Mouse (Mus musculus): ENCODE data around the gene Rtkn2. TPM values are rescaled to one million over a fixed set of nuclear protein-coding genes. Genes with fewer than 3 reads are reported as not detected.

Rtkn2 gene
- 4.1 and 5.3 TPM in 2 replicates for total RNA-seq (2015)
- total RNA-seq (2017), result 7.6 and 8.6 TPM in 2 replicates

- peak; percentile 95 for ATAC-seq (ENCODE audit: poor library complexity, severe bottlenecking)
These were observed at the start of gene Rtkn2 for GRCm38 (mm10) chr10:67979401-67980157. Rtkn2 (plus strand) TSS chr10:67979570.

- no peak for ATAC-seq (ENCODE audit: poor library complexity, severe bottlenecking)
These were observed 48.0 kb upstream of the Rtkn2 start for GRCm38 (mm10) chr10:67931328-67931727.

- ATAC-seq (ENCODE audit: poor library complexity, severe bottlenecking), result no peak
These were observed 46.6 kb upstream of the Rtkn2 start for GRCm38 (mm10) chr10:67932780-67933179.

GRCm38 (mm10) chr10:67936944-67937343 is 42.4 kb upstream of the Rtkn2 start:
- no peak for ATAC-seq (ENCODE audit: poor library complexity, severe bottlenecking)

- ATAC-seq (ENCODE audit: poor library complexity, severe bottlenecking), result no peak
These were observed 41.6 kb upstream of the Rtkn2 start for GRCm38 (mm10) chr10:67937775-67938174.

- no peak for ATAC-seq (ENCODE audit: poor library complexity, severe bottlenecking)
These were observed 39.8 kb upstream of the Rtkn2 start for GRCm38 (mm10) chr10:67939546-67939945.

- peak; percentile 100 for ATAC-seq (ENCODE audit: poor library complexity, severe bottlenecking)
These were observed 35.9 kb upstream of the Rtkn2 start for GRCm38 (mm10) chr10:67943513-67943912.

GRCm38 (mm10) chr10:67950059-67950748 is 29.2 kb upstream of the Rtkn2 start:
- peak; percentile 62 for ATAC-seq (ENCODE audit: poor library complexity, severe bottlenecking)

- no peak for ATAC-seq (ENCODE audit: poor library complexity, severe bottlenecking)
These were observed 27.7 kb upstream of the Rtkn2 start for GRCm38 (mm10) chr10:67951690-67952089.

- ATAC-seq (ENCODE audit: poor library complexity, severe bottlenecking), result no peak
These were observed 23.4 kb upstream of the Rtkn2 start for GRCm38 (mm10) chr10:67955982-67956381.

- peak; percentile 98 for ATAC-seq (ENCODE audit: poor library complexity, severe bottlenecking)
These were observed 19.4 kb upstream of the Rtkn2 start for GRCm38 (mm10) chr10:67959982-67960381.

GRCm38 (mm10) chr10:67962496-67962895 is 16.9 kb upstream of the Rtkn2 start:
- ATAC-seq (ENCODE audit: poor library complexity, severe bottlenecking), result no peak

GRCm38 (mm10) chr10:67964060-67964459 is 15.3 kb upstream of the Rtkn2 start:
- ATAC-seq (ENCODE audit: poor library complexity, severe bottlenecking), result no peak

- no peak for ATAC-seq (ENCODE audit: poor library complexity, severe bottlenecking)
These were observed 14.0 kb upstream of the Rtkn2 start for GRCm38 (mm10) chr10:67965251-67965986.

GRCm38 (mm10) chr10:67966102-67966501 is 13.3 kb upstream of the Rtkn2 start:
- peak; percentile 69 for ATAC-seq (ENCODE audit: poor library complexity, severe bottlenecking)

- ATAC-seq (ENCODE audit: poor library complexity, severe bottlenecking), result no peak
These were observed 12.4 kb upstream of the Rtkn2 start for GRCm38 (mm10) chr10:67966983-67967382.

GRCm38 (mm10) chr10:67971166-67971796 is 8.1 kb upstream of the Rtkn2 start:
- ATAC-seq (ENCODE audit: poor library complexity, severe bottlenecking), result no peak

- ATAC-seq (ENCODE audit: poor library complexity, severe bottlenecking), result no peak
These were observed 2.1 kb upstream of the Rtkn2 start for GRCm38 (mm10) chr10:67977271-67977670.

- no peak for ATAC-seq (ENCODE audit: poor library complexity, severe bottlenecking)
These were observed 4.4 kb downstream of the Rtkn2 start for GRCm38 (mm10) chr10:67983776-67984175.

- peak; percentile 86 for ATAC-seq (ENCODE audit: poor library complexity, severe bottlenecking)
These were observed 5.0 kb downstream of the Rtkn2 start for GRCm38 (mm10) chr10:67984271-67984943.
